Mouse (Mus musculus) ovary, postnatal 10 days (tissue): Measurements from ENCODE around the gene Hnf1b.

Experiments used
- DNase-seq: peaks from one replicate; pipeline ENCODE4 v3.0.0; 2022; ENCODE audit warnings: low spot score

Gene Hnf1b

GRCm38 (mm10) chr11:83853221-83853792, 3.4 kb downstream of the Hnf1b start:
- no peak for DNase-seq

GRCm38 (mm10) chr11:83854091-83854490, 4.2 kb downstream of the Hnf1b start:
- no peak for DNase-seq

GRCm38 (mm10) chr11:83854707-83855106, 4.8 kb downstream of the Hnf1b start:
- DNase-seq: no peak

GRCm38 (mm10) chr11:83857256-83857655, 7.4 kb downstream of the Hnf1b start:
- DNase-seq: no peak

GRCm38 (mm10) chr11:83865286-83865685, 15.4 kb downstream of the Hnf1b start:
- no peak for DNase-seq

- no peak for DNase-seq
Observed at GRCm38 (mm10) chr11:83867571-83867970, 17.7 kb downstream of the Hnf1b start.

GRCm38 (mm10) chr11:83869147-83869546, 19.3 kb downstream of the Hnf1b start:
- no peak for DNase-seq

GRCm38 (mm10) chr11:83869686-83870085, 19.8 kb downstream of the Hnf1b start:
- DNase-seq: no peak

- DNase-seq: no peak
Observed at GRCm38 (mm10) chr11:83871780-83872554, 22.1 kb downstream of the Hnf1b start.

GRCm38 (mm10) chr11:83873509-83873908, 23.6 kb downstream of the Hnf1b start:
- no peak for DNase-seq

GRCm38 (mm10) chr11:83876630-83877029, 26.8 kb downstream of the Hnf1b start:
- no peak for DNase-seq

GRCm38 (mm10) chr11:83877765-83878164, 27.9 kb downstream of the Hnf1b start:
- no peak for DNase-seq

GRCm38 (mm10) chr11:83878417-83878952, 28.6 kb downstream of the Hnf1b start:
- DNase-seq: no peak

- no peak for DNase-seq
Observed at GRCm38 (mm10) chr11:83879130-83879529, 29.3 kb downstream of the Hnf1b start.

GRCm38 (mm10) chr11:83881438-83881837, 31.6 kb downstream of the Hnf1b start:
- no peak for DNase-seq

- no peak for DNase-seq
Observed at GRCm38 (mm10) chr11:83882552-83882951, 32.7 kb downstream of the Hnf1b start.

- no peak for DNase-seq
Observed at GRCm38 (mm10) chr11:83883074-83883473, 33.2 kb downstream of the Hnf1b start.

GRCm38 (mm10) chr11:83883812-83884211, 33.9 kb downstream of the Hnf1b start:
- no peak for DNase-seq

- no peak for DNase-seq
Observed at GRCm38 (mm10) chr11:83885175-83885574, 35.3 kb downstream of the Hnf1b start.

GRCm38 (mm10) chr11:83886746-83887145, 36.9 kb downstream of the Hnf1b start:
- DNase-seq: no peak

GRCm38 (mm10) chr11:83891366-83891765, 41.5 kb downstream of the Hnf1b start:
- DNase-seq: no peak

GRCm38 (mm10) chr11:83893325-83893724, 43.5 kb downstream of the Hnf1b start:
- no peak for DNase-seq
